Mouse (Mus musculus) midbrain, postnatal 0 days (tissue): ENCODE measurements around the gene Foxp4. TPM values are rescaled to one million over a fixed set of nuclear protein-coding genes. Genes with fewer than 3 reads are reported as not detected.

ENCODE experiments used
- ATAC-seq: fragments of 200-750 bp; cut with Nextera tagmentation; 2 replicates; pipeline ENCODE4 v1.8.0; 2017; ENCODE audit warnings: moderate number of reproducible peaks, mild to moderate bottlenecking, moderate TSS enrichment, moderate library complexity; ENCODE audit not compliant: low FRiP score
- DNase-seq: peaks from one replicate; pipeline ENCODE4 v3.0.0-alpha.2; 2015; ENCODE audit warnings: low spot score
- H3K27ac ChIP-seq: fragments of 300-500 bp; sonication (generic); 2 replicates; pipeline ENCODE4 v1.5.1; 2014; ENCODE audit warnings: low read depth, mild to moderate bottlenecking, low read length, mixed read lengths
- H3K27me3 ChIP-seq: fragments of 300-500 bp; sonication (generic); 2 replicates; pipeline ENCODE4 v1.6.1; 2014; ENCODE audit warnings: low read length, control low read depth, mixed read lengths; ENCODE audit not compliant: insufficient read depth
- H3K36me3 ChIP-seq: fragments of 300-500 bp; sonication (generic); 2 replicates; pipeline ENCODE4 v1.6.1; 2014; ENCODE audit warnings: low read length, control low read depth, mixed read lengths; ENCODE audit not compliant: insufficient read depth
- H3K4me1 ChIP-seq: fragments of 300-500 bp; sonication (generic); 2 replicates; pipeline ENCODE4 v1.6.1; 2014; ENCODE audit warnings: mild to moderate bottlenecking, control low read depth, antibody characterized with exemption, low read length, mixed read lengths; ENCODE audit not compliant: insufficient read depth
- H3K4me2 ChIP-seq: fragments of 300-500 bp; sonication (generic); 2 replicates; pipeline ENCODE4 v1.6.1; 2014; ENCODE audit warnings: low read depth, mild to moderate bottlenecking, low read length, mixed read lengths; ENCODE audit not compliant: poor library complexity, severe bottlenecking
- H3K4me3 ChIP-seq: fragments of 300-500 bp; sonication (generic); 2 replicates; pipeline ENCODE4 v1.5.1; 2014; ENCODE audit warnings: low read depth, mild to moderate bottlenecking, low read length, moderate library complexity
- H3K9ac ChIP-seq: fragments of 300-500 bp; sonication (generic); replicated peaks from 2 replicates; pipeline ENCODE4 v1.6.1; 2014; ENCODE audit warnings: mild to moderate bottlenecking, low read length, moderate library complexity, mixed read lengths; ENCODE audit not compliant: poor library complexity, severe bottlenecking
- H3K9me3 ChIP-seq: fragments of 300-500 bp; sonication (generic); 2 replicates; pipeline ENCODE4 v1.6.1; 2016; ENCODE audit warnings: low read length, control low read depth
- CTCF ChIP-seq: IDR thresholded peaks from 2 replicates; pipeline ENCODE4 v1.5.1; 2016; ENCODE audit warnings: antibody characterized with exemption, mild to moderate bottlenecking
- WGBS: fragments of 180-500 bp; shearing (Covaris S2); extraction: QIAGEN DNeasy Blood & Tissue Kit; methylation state at CpG from one replicate; pipeline ENCODE4 v1.1.7; 2014; 5-methylcytosine and 5-hydroxymethylcytosine counted together
- polyA plus RNA-seq: library from polyadenylated mRNA; unstranded; fragments of >200 nt; fragmentation: Nextera tagmentation; extraction: Ambion mirVana; gene quantifications from 2 replicates; pipeline ENCODE4 v1.2.1, GENCODE M21; 2015
- total RNA-seq: library from RNA; depleted of rRNA; stranded (reverse); fragments of >200 nt; gene quantifications from 2 replicates; pipeline ENCODE4 v1.2.3, GENCODE M21; 2014

Gene Foxp4
- total and polyA plus RNA-seq, 2 experiments from 2014 or later = 55.4 to 200 TPM

DNA sequence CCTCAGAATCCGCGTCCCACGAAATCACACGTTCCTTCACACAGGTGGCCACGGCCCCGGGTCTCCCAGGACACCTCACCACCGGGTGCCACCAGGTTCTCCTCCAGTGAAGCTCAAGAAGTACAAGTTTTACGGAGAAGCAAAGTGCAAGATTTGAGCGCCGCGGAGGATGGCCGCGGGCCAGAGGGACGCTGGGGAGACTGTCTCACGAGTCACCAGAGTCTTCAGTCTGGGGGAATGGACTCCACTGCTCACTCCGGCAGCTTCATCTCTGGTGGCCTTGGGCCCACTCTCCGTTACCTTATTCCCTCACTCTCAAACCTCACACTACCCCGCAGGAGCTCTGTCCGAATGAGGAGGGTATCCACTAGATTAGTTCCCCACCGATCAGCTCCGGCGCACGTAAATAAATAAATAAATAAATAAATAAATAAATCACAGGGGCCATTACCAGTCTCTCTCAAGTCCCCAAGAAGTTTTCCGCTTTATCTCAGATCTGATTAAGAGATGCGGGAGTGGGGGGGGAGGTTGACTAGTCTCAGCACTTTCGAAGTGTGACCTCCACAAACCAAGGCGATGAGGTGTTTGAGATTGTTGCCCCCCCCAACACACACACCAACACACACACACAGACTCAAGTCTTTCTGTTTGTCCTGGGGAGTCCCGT is 1.3 kb downstream of the Foxp4 start:
- peak overlapping the region; percentile 100 for H3K4me2 ChIP-seq
- H3K36me3 ChIP-seq = no peaks in the 10 kb centered on the region
- ATAC-seq = no peak
- no peak overlapping the region for H3K27ac ChIP-seq
- H3K9me3 ChIP-seq = no peaks in the 10 kb centered on the region
- H3K9ac ChIP-seq = peak overlapping the region; percentile 59; the same call in 1 of the 2 replicates
- WGBS = under 1% methylated on average over 28 of the region's 28 CpGs
- TF ChIP-seq CTCF = no peak
- no peak for DNase-seq
- peaks cover 5% of the 10 kb centered on the region for H3K4me1 ChIP-seq
- H3K27me3 ChIP-seq = peaks cover 10% of the 10 kb centered on the region; the same call in 1 of the 2 replicates
- H3K4me3 ChIP-seq = peak overlapping the region; percentile 86

DNA sequence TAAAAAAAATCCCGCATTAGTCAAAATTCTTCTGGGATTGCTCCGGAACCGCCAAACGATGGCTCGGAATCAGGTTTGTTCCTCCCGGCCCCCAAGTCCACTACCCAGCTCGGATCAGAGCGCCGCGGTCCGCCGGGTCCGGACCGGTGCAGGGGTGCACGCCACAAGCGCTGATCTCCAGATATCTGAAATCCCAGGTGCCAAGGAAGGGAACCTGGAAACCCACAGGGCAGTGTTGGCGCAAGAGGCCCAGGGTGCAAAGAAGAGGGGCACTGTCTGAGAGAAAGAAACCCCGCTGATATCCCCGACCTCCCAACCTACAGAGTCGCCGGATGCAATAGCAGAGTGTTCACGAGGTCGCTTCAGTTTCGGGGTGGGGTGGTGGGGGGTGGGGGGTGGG is 1.9 kb downstream of the Foxp4 start:
- WGBS = under 1% methylated on average over 24 of the region's 24 CpGs
- peak overlapping the region; percentile 86 for H3K4me3 ChIP-seq
- H3K36me3 ChIP-seq = no peaks in the 10 kb centered on the region
- H3K27ac ChIP-seq = no peak overlapping the region
- TF ChIP-seq CTCF = no peak
- peaks cover 10% of the 10 kb centered on the region; the same call in 1 of the 2 replicates for H3K27me3 ChIP-seq
- H3K4me2 ChIP-seq = peak overlapping the region; percentile 100
- H3K4me1 ChIP-seq = peaks cover 5% of the 10 kb centered on the region
- no peaks in the 10 kb centered on the region for H3K9me3 ChIP-seq
- ATAC-seq = no peak
- no peak for DNase-seq
- H3K9ac ChIP-seq = 0 out of 2 replicates have a peak overlapping the region, but pooled peaks have one; percentile 33

DNA sequence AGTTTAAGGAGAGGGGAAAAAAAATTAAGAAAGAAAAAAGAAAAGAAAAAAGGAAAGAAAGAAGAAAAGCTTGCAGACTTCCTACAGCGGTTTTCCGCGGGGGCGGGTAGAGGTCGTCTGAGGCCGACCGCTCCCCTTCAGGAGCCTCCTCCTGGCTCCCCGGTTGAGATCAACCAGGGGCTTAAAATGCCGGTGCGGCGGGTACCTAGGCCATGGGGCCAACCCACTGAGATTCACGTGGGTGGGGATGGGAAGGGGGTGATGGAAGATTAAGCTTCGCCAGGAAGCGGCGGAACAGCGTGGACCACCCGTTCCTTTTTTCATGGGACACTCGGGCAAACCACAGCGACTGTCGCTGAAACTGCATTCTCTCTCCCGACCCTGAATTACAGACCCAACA is 2.3 kb downstream of the Foxp4 start:
- no peak for TF ChIP-seq CTCF
- Histone ChIP-seq H3K27me3 (peaks cover 10% of the 10 kb centered on the region; the same call in 1 of the 2 replicates), H3K27ac (no peak overlapping the region), H3K4me3 (peak overlapping the region; percentile 86), H3K9ac (0 out of 2 replicates have a peak overlapping the region, but pooled peaks have one; percentile 33), H3K4me2 (peak overlapping the region; percentile 100), H3K4me1 (peaks cover 5% of the 10 kb centered on the region), H3K36me3 (no peaks in the 10 kb centered on the region), H3K9me3 (no peaks in the 10 kb centered on the region)
- 2% methylated on average over 21 of the region's 21 CpGs for WGBS
- DNase-seq (no peak), ATAC-seq (no peak)

DNA sequence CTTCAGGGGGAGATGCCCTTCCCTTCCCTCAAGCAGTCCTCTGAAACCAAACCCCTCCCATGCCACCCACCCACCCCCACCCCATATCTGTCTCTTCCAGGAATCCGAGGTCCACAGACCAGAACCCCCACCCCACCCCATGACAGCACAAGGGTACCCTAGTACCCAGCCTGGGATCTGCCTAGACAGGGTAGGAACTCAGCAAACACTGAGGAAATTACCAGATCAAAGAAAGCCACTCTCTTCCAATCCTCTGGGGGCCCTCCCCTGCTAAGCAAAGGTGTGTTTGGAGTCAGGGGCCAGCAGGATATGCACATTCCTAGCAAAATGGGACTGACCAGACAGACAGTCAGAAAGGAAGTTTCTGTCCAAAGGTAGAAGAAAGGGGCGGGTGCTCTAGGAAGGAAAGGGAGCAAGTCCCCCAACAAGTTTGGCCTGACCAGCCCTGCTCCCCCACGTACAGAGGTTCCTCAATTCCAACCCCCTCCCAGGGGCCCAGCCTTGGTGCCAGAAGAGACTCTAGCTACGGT is 3.2 kb downstream of the Foxp4 start:
- no peak overlapping the region for H3K27ac ChIP-seq
- H3K4me2 ChIP-seq = peak overlapping the region; percentile 10; the same call in 1 of the 2 replicates
- H3K36me3 ChIP-seq = no peaks in the 10 kb centered on the region
- no peak overlapping the region for H3K4me3 ChIP-seq
- DNase-seq = no peak
- ATAC-seq = no peak
- TF ChIP-seq CTCF = no peak
- H3K9me3 ChIP-seq = no peaks in the 10 kb centered on the region
- H3K4me1 ChIP-seq = peaks cover 5% of the 10 kb centered on the region
- 52% methylated on average over 4 of the region's 4 CpGs for WGBS
- H3K27me3 ChIP-seq = peaks cover 10% of the 10 kb centered on the region; the same call in 1 of the 2 replicates
- no peak overlapping the region for H3K9ac ChIP-seq

DNA sequence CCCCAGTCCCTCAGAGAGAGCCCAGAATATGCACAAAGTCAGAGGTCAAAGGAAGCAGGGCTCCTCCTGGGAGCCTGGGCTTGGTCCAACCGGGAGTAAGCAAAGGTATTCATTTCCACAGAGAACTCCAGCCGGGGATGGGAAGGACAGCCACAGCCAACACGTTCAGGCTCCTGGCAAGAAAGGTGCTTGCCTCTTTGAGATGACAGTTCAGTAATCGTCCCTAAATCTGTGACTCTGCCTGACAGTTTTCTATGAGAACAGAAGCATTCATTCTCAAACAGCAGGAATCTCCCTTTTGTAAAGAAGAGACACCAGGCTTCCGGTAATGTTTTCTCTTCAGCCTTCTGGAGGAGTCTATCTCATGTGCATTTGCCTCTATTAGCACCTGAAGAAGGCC is 4.6 kb downstream of the Foxp4 start:
- H3K4me1 ChIP-seq = peaks cover 5% of the 10 kb centered on the region
- H3K36me3 ChIP-seq = no peaks in the 10 kb centered on the region
- H3K27me3 ChIP-seq = peaks cover 10% of the 10 kb centered on the region; the same call in 1 of the 2 replicates
- DNase-seq (no peak), ATAC-seq (no peak)
- TF ChIP-seq CTCF = no peak
- H3K9me3 ChIP-seq = no peaks in the 10 kb centered on the region
- no peak overlapping the region for H3K4me3 ChIP-seq
- no peak overlapping the region for H3K4me2 ChIP-seq
- H3K9ac ChIP-seq = peak overlapping the region; percentile 19; the same call in 1 of the 2 replicates
- H3K27ac ChIP-seq = no peak overlapping the region
- 33% methylated on average over 5 of the region's 5 CpGs for WGBS

DNA sequence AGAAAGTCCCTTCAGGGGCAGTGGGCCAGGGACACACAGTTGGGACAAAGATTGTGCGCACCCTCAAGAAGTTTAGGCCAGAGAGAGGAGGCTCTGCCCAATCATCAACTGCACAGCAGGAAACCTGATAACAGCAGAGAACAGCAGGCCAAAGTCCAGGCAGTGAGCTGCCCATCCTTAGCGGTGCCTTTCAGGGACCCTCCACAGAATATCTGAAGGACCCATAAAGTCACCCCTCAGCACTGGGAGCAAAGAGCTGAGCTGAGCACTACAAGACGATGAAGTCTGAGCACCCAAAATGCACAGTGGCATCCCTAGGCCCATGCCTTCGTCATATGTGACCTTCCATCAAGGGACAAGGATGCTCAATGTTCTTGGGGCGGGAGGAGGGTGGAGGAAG is 6.5 kb downstream of the Foxp4 start:
- no peaks in the 10 kb centered on the region for H3K9me3 ChIP-seq
- H3K9ac ChIP-seq = no peak overlapping the region
- H3K4me3 ChIP-seq = no peak overlapping the region
- TF ChIP-seq CTCF = no peak
- no peak overlapping the region for H3K4me2 ChIP-seq
- H3K36me3 ChIP-seq = no peaks in the 10 kb centered on the region
- DNase-seq = no peak
- H3K4me1 ChIP-seq = no peaks in the 10 kb centered on the region; the same call in 1 of the 2 replicates
- 82% methylated on average over 5 of the region's 5 CpGs for WGBS
- H3K27ac ChIP-seq = no peak overlapping the region
- peaks cover 3% of the 10 kb centered on the region; the same call in 1 of the 2 replicates for H3K27me3 ChIP-seq
- no peak for ATAC-seq
